Mouse (Mus musculus) retina, adult 2 months (tissue): Measurements from ENCODE around the gene Tysnd1.

ENCODE experiments used
- DNase-seq: peaks from one replicate; pipeline ENCODE4 v3.0.0-alpha.2; 2012; ENCODE audit warnings: low read depth, low spot score

Tysnd1 gene

DNA sequence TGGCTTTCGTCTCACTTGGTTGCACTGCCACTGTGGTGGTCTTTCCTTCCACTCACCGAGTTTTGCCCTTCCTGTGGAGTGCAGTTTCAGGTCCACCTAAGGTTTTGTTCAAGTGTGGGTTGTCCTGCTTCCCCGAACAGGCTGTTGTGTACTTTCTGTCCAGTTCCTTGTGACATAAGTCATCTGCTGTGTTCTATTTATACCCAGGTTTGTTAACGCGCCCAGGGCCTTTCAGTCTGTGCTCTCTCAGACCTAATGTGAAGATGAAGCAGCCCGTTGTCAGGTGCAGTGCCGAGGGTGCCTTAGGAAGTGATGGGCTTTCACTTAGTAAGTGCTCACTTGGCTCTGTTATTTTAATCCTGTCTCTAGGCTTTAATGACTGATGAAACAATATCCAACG lies 5.9 kb upstream of the Tysnd1 start:
- no peak for DNase-seq

- no peak for DNase-seq
Measured at GRCm38 (mm10) chr10:61693563-61693962, 1.8 kb upstream of the Tysnd1 start.

- no peak for DNase-seq
Measured at GRCm38 (mm10) chr10:61695703-61696559, 617 bp downstream of the Tysnd1 start.

DNA sequence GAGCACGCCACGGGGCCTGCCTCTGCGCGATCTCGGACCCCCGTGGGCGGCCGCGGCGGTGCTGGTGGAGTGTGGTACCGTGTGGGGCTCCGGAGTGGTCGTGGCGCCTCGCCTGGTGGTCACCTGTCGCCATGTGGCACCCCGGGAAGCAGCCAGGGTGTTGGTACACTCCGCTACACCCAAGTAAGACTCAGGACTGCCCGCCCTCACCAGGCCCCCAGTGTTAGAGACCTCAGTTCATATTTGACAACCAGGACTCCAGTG lies 1.2 kb downstream of the Tysnd1 start:
- DNase-seq = no peak

DNA sequence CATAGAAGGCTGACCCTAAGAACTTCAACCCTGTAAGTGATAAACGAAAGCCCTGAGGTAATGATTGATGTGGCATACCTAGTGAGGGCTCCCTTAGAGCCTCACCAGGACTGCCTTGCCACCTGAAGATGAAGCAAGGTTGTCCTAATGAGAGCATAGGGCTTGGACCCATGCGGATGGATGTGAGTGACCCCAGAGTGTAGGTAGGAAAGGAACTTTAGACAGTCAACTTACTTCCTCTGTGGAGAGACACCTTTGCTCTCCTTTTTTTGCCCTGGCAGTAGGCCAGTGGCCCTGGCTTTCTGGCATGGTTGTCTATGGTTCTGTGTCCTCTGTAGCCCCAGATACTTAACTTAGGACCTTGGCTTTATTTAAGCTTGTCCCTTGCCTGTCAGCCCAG lies 1.7 kb downstream of the Tysnd1 start:
- no peak for DNase-seq

GRCm38 (mm10) chr10:61704663-61705062 lies 9.3 kb downstream of the Tysnd1 start:
- DNase-seq = no peak

DNA sequence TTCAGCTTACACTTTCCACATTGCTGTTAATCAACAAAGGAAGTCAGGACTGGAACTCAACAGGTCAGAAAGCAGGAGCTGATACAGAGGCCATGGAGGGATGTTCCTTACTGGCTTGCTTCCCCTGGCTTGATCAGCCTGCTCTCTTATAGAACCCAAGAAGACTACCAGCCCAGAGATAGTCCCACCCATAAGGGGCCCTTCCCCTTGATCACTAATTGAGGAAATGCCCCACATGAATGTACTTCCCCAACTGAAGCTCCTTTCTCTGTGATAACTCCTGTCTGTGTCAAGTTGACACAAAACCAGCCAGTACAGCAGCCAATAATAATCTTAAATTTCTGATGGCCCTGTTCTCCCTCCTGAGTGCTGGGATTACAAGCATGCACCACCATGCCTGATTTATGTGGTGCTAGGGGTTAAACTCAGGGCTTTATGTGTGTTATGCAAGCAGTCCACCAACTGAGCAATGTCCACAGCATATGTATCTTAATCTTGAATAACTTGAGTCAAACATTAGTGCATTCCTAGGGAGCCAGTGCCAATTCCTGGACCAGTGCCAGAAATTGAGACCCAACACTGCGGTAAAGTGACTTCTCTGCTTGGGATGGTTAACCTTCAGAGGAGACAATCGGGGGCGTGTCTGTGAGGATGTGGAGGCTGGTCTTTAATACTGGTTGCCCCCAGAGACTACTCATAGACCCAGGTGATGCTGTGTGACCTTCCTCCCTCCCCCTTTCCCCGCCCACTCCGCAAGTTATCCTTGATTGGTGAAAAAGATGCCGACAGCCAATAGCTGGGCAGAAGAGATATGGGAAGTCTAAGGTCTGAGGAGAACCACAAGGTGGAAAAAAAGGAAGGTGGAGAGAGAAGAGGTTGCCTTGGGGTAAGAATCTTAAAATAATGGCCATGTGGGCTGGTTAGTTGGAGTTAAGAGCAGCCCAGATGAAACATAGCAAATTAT lies 11.4 kb downstream of the Tysnd1 start:
- no peak for DNase-seq

GRCm38 (mm10) chr10:61713601-61714000 lies 18.3 kb downstream of the Tysnd1 start:
- DNase-seq = no peak

GRCm38 (mm10) chr10:61714146-61714545 lies 18.8 kb downstream of the Tysnd1 start:
- DNase-seq = no peak

- peak; percentile 53 for DNase-seq
Measured at GRCm38 (mm10) chr10:61714771-61715461, 19.6 kb downstream of the Tysnd1 start, which contains the start of gene Aifm2. Gene Aifm2 (plus strand): TSS chr10:61715263.

GRCm38 (mm10) chr10:61715462-61715837 lies 20.1 kb downstream of the Tysnd1 start:
- DNase-seq = no peak

DNA sequence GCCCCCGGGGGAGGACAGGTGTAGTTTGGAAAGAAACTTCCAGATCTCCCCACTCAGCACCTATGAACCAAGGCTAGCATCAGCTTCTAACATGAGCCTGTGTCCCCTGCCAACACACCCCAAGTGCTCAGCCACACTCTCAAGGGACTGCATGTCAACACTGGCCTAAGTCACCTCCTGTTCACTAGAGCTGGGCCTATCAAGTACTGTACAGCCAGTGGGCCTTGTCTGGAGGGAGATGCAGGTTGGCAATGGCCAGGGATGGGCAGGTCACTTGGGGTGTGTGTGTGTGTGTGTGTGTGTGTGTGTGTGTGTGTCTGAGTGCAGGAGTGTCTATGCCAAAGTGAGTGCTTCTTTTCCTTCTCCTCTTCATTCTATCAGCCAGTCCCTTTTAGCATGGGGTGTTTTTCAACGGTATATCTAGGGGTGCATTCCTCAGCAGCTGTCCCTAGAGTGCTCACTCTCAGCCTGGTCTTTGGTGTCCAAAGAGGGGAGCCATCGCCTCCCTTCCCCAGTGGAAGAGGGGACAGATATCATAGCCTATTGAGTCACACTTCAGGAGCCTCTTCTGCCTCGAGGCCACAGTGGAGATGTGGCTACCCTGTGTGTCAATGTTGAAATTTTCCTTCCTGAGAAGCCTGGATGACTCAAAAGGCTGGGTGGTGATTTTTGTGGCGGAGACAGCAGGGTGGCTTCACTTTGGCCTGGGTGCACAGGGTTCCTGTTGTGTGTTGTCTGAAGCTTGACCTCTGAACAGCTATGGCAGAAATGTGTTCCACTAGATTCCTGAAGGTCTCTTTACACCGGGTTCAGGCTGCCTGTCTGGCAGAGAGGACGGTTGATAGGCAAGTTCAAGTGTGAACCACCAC lies 20.9 kb downstream of the Tysnd1 start:
- no peak for DNase-seq

- no peak for DNase-seq
Measured at GRCm38 (mm10) chr10:61717406-61718296, 22.3 kb downstream of the Tysnd1 start.

DNA sequence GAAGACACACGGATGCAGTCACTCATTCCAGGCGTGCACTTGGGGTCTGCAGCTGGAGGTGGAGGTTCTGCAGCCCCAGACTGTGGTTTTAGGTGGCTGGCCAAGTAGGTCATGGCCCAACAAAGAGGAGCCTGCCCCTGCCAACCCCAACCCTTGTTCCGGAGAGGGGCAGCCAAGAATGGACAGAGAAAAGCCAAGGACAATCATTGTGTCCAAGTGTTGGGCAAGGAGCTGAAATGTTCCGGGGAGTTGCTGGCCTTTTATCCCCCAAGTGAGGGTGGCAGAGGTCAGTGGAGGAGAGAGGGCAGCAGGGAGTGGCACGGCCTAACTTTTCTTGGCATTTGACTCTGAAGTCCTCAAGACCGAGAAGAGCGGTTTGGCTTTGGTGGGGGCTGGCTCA lies 25.0 kb downstream of the Tysnd1 start:
- DNase-seq = no peak

GRCm38 (mm10) chr10:61722215-61722614 lies 26.9 kb downstream of the Tysnd1 start:
- no peak for DNase-seq

DNA sequence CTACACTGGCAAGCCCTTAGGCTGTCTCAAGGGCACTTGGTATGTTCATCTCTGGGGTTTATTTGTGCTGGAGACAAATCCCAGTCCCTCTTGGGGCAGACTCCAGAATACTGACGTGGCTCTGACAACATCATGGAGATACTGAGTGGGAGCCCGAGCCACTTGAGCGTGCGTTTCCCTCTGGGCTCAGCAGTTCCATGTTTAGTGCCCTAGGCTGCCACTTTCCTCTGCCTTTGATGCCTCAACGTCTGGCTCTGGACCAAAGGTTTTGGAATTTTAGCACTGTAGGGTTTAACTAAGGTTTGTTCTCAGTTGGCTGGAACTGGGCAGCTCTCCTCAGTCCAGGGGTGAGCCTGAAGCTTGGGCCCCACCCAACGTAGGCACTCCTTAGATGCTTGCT lies 28.0 kb downstream of the Tysnd1 start:
- no peak for DNase-seq

GRCm38 (mm10) chr10:61729181-61729580 lies 33.9 kb downstream of the Tysnd1 start:
- no peak for DNase-seq

DNA sequence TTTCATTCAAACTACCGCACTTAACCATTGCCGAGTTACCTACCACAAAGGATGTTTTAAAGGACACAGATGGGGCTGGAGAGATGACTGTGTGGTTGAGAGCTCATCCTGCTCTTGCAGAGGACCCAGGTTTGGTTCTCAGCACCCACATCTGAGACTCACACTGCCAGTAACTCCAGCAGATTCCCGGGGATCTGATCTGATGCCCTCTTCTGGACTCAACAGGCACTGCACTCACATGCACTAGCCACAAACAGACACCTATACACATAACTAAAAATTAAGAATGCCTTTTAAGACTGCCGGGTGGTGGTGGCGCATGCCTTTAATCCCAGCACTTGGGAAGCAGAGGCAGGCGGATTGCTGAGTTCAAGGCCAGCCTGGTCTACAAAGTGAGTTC lies 34.9 kb downstream of the Tysnd1 start:
- no peak for DNase-seq

GRCm38 (mm10) chr10:61734377-61734776 lies 39.1 kb downstream of the Tysnd1 start:
- DNase-seq = peak; percentile 32

- DNase-seq = no peak
Measured at GRCm38 (mm10) chr10:61736671-61737078, 41.4 kb downstream of the Tysnd1 start.
